Mouse (Mus musculus): ENCODE data around the gene Ctf2. TPM values are rescaled to one million over a fixed set of nuclear protein-coding genes. Genes with fewer than 3 reads are reported as not detected.
A peak's percentile ranks its signal among the peaks of the same experiment; 100 is the strongest.

The Ctf2 gene
- total and polyA plus RNA-seq, 3 experiments = 0.36 TPM; not detected in 2

DNA sequence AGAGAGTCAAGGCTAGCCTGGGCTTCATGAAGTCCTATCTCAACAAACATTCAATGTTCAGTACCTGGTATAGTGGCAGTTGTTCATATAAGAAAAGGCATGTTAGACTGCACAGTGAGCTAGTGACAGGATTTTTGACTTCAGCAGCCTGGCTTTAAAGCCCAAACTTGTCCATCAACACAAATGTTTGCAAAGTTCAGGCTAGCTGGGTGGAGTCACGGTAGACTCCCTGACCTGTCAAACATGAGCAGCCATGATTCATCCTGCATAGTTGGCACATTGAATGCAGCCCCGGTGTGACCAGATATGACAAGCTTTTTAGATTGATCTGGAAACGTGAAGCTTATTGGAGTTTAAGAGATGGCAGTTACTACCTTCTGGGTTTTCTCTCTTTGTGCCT is 40.1 kb upstream of the Ctf2 start:
- peak overlapping the region; percentile 39 for H3K4me2 ChIP-seq (ENCODE audit: insufficient read depth, low read depth, poor library complexity, severe bottlenecking)
- H3K9me3 ChIP-seq (replicated peaks; ENCODE audit: low read length) = no peaks in the 10 kb centered on the region
- peak overlapping the region; percentile 65 for H3K27ac ChIP-seq (ENCODE audit: insufficient read depth, low read depth)
- in situ Hi-C loops (cut with MboI; ENCODE audit: low pct_ligation_motif_present, low pct_unique_long_range_greater_than_20kb, low sequenced_read_pairs) (loop anchor here (5.0 to 25.0 kb wide), 2 partner anchors 410 to 1055 kb away; no protein-coding TSS in a partner anchor), dilution Hi-C loops (cut with MboI; ENCODE audit: extremely low pct_ligation_motif_present, extremely low pct_unique_long_range_greater_than_20kb, low sequenced_read_pairs) (no loop called here)
- DNase-seq (ENCODE audit: extremely low read depth) = no peak
- no peak overlapping the region for H3K4me3 ChIP-seq (replicated peaks in 1 of 3; ENCODE audit: low read depth in 2 of 3, low read length in 2 of 3, poor library complexity in 1 of 3)
- peaks cover 9 to 33% of the 10 kb centered on the region in 2 experiments for H3K36me3 ChIP-seq (replicated peaks in 1 of 2; ENCODE audit: control insufficient read depth in 1 of 2, insufficient read depth in 1 of 2, low read length in 1 of 2)
- TF ChIP-seq IRF4 (IDR thresholded peaks at IDR 0.05; ENCODE audit: low read depth, low read length) = no peak
- TF ChIP-seq POLR2A (IDR thresholded peaks at IDR 0.05; ENCODE audit: low read depth, low read length) = no peak
- TF ChIP-seq ZNF384 (IDR thresholded peaks at IDR 0.05; ENCODE audit: low read depth, low read length) = no peak
- no peak for TF ChIP-seq E2F4 (IDR thresholded peaks at IDR 0.05; ENCODE audit: insufficient replicate concordance, low read depth, low read length)
- no peak for TF ChIP-seq EP300 (IDR thresholded peaks at IDR 0.05; ENCODE audit: low read length)
- H3K27me3 ChIP-seq (replicated peaks) = no peaks in the 10 kb centered on the region
- peak overlapping the region; percentile 2; the same call in 1 of the 2 replicates for H3K9ac ChIP-seq (ENCODE audit: insufficient read depth, low read depth)
- H3K79me2 ChIP-seq (replicated peaks; ENCODE audit: control insufficient read depth, extremely low read depth, insufficient read depth, poor library complexity, severe bottlenecking) = peaks cover 14% of the 10 kb centered on the region
- H3K4me1 ChIP-seq (ENCODE audit: control insufficient read depth in 1 of 2, insufficient read depth in 2 of 2) = peaks cover 5 to 65% of the 10 kb centered on the region in 2 experiments

DNA sequence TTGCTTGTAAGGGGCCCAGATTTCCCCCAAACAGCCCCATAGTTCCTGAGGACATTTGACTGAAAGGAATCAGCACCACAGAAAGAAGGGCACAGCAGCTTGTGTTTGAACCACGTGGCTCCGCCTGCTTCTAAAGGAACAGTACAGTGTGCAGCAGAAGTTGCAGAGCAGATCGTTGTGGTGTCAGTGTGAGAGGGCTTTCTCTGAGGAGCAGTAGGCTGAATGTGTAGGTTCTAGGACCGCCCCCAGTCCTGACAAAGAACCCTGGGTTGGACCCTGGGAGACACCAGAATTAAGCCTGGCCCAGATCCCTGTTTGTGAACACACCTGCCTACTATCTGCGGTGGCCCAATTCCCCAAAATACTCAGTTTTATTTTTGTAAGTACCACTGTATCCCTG is 39.3 kb upstream of the Ctf2 start:
- peak overlapping the region; percentile 77 to 87 (median 78) for H3K4me3 ChIP-seq (replicated peaks in 1 of 3; ENCODE audit: low read depth in 2 of 3, low read length in 2 of 3, poor library complexity in 1 of 3)
- dilution Hi-C loops (cut with MboI; ENCODE audit: extremely low pct_ligation_motif_present, extremely low pct_unique_long_range_greater_than_20kb, low sequenced_read_pairs) = no loop called here
- H3K4me2 ChIP-seq (ENCODE audit: insufficient read depth, low read depth, poor library complexity, severe bottlenecking) = peak overlapping the region; percentile 72
- H3K9me3 ChIP-seq (replicated peaks; ENCODE audit: low read length) = no peaks in the 10 kb centered on the region
- peak overlapping the region; percentile 65 for H3K27ac ChIP-seq (ENCODE audit: insufficient read depth, low read depth)
- H3K36me3 ChIP-seq (replicated peaks in 1 of 2; ENCODE audit: control insufficient read depth in 1 of 2, insufficient read depth in 1 of 2, low read length in 1 of 2) = peaks cover 13 to 39% of the 10 kb centered on the region in 2 experiments
- TF ChIP-seq MXI1 (IDR thresholded peaks at IDR 0.05; ENCODE audit: low read depth, low read length) = peak; percentile 88
- peak; percentile 51; the same call in 1 of the 2 replicates for TF ChIP-seq POLR2A (IDR thresholded peaks at IDR 0.05; ENCODE audit: low read depth, low read length)
- TF ChIP-seq TBP (conservative IDR thresholded peaks at IDR 0.05; ENCODE audit: low read depth, low read length) = peak; percentile 11; the same call in 1 of the 2 replicates
- TF ChIP-seq CTCF (conservative IDR thresholded peaks at IDR 0.05 in 1 of 2, IDR thresholded peaks at IDR 0.05 in 1 of 2; ENCODE audit: low read depth in 2 of 2, low read length in 2 of 2) = no peak
- peak; percentile 47; the same call in 1 of the 2 replicates for TF ChIP-seq MAZ (IDR thresholded peaks at IDR 0.05; ENCODE audit: low read depth, low read length)
- 0 out of 2 replicates have a peak, but pooled peaks have one; percentile 48 for TF ChIP-seq SIN3A (IDR thresholded peaks at IDR 0.05; ENCODE audit: low read length)
- TF ChIP-seq UBTF (IDR thresholded peaks at IDR 0.05; ENCODE audit: low read depth, low read length) = no peak
- TF ChIP-seq MYC (IDR thresholded peaks at IDR 0.05; ENCODE audit: low read depth, low read length) = peak; percentile 81
- no peak; the same call in 1 of the 2 replicates for TF ChIP-seq POLR2AphosphoS2 (IDR thresholded peaks at IDR 0.05; ENCODE audit: low read depth, low read length)
- TF ChIP-seq GABPA (IDR thresholded peaks at IDR 0.05; ENCODE audit: insufficient replicate concordance, low read depth, low read length) = no peak
- no peak for TF ChIP-seq ZNF384 (IDR thresholded peaks at IDR 0.05; ENCODE audit: low read depth, low read length)
- peak; percentile 93 for TF ChIP-seq MAX (IDR thresholded peaks at IDR 0.05; ENCODE audit: low read length)
- peak; percentile 43 for DNase-seq (ENCODE audit: extremely low read depth)
- no peaks in the 10 kb centered on the region for H3K27me3 ChIP-seq (replicated peaks)
- peaks cover 14% of the 10 kb centered on the region for H3K79me2 ChIP-seq (replicated peaks; ENCODE audit: control insufficient read depth, extremely low read depth, insufficient read depth, poor library complexity, severe bottlenecking)
- peak overlapping the region; percentile 72 for H3K9ac ChIP-seq (ENCODE audit: insufficient read depth, low read depth)
- in situ Hi-C loops (cut with MboI; ENCODE audit: low pct_ligation_motif_present, low pct_unique_long_range_greater_than_20kb, low sequenced_read_pairs) = loop anchor here (5.0 to 25.0 kb wide), 2 partner anchors 409 to 1054 kb away; no protein-coding TSS in a partner anchor
- peaks cover 5 to 65% of the 10 kb centered on the region in 2 experiments for H3K4me1 ChIP-seq (ENCODE audit: control insufficient read depth in 1 of 2, insufficient read depth in 2 of 2)

All from CH12.LX (cell line).